Mouse (Mus musculus) ES-Bruce4 (cell line): ENCODE data around the gene Gm28230. TPM values are rescaled to one million over a fixed set of nuclear protein-coding genes. Genes with fewer than 3 reads are reported as not detected.

Experiments used
- H3K27ac ChIP-seq: 2 replicates; pipeline ENCODE4 v1.5.1; 2012; ENCODE audit warnings: low read length, inconsistent platforms; ENCODE audit not compliant: insufficient read depth
- H3K27me3 ChIP-seq: 2 replicates; pipeline ENCODE4 v1.6.1; 2012; ENCODE audit warnings: mild to moderate bottlenecking, low read length, inconsistent platforms; ENCODE audit not compliant: control insufficient read depth, poor library complexity, insufficient read depth, severe bottlenecking
- H3K36me3 ChIP-seq: 2 replicates; pipeline ENCODE4 v1.6.1; 2012; ENCODE audit warnings: inconsistent platforms, mild to moderate bottlenecking, low read length, moderate library complexity; ENCODE audit not compliant: control insufficient read depth, poor library complexity, insufficient read depth, severe bottlenecking
- H3K4me1 ChIP-seq: one replicate; pipeline ENCODE4 v1.8.1; 2011; ENCODE audit warnings: low read length; ENCODE audit not compliant: control insufficient read depth, insufficient read depth
- H3K4me3 ChIP-seq: 2 replicates; pipeline ENCODE4 v1.5.1; 2011; ENCODE audit warnings: low read depth, mild to moderate bottlenecking, low read length
- H3K9ac ChIP-seq: 2 replicates; pipeline ENCODE4 v1.6.1; 2012; ENCODE audit warnings: low read depth, mild to moderate bottlenecking, inconsistent platforms; ENCODE audit not compliant: poor library complexity, severe bottlenecking
- H3K9me3 ChIP-seq: replicated peaks from 2 replicates; pipeline ENCODE4 v1.6.1; 2012; ENCODE audit warnings: mild to moderate bottlenecking, low read length, inconsistent platforms; ENCODE audit not compliant: control insufficient read depth, poor library complexity, insufficient read depth, severe bottlenecking
- CTCF ChIP-seq: IDR thresholded peaks from one replicate; pipeline ENCODE4 v1.8.1; 2011; ENCODE audit warnings: low read depth, low read length
- EP300 ChIP-seq: IDR thresholded peaks from 2 replicates; pipeline ENCODE4 v1.6.1; 2011; ENCODE audit warnings: low read depth, low read length; ENCODE audit not compliant: insufficient read depth
- POLR2A ChIP-seq: IDR thresholded peaks from one replicate; pipeline ENCODE4 v1.8.1; 2011; ENCODE audit warnings: low read length; ENCODE audit not compliant: insufficient read depth
- polyA plus RNA-seq: library from polyadenylated mRNA; stranded (reverse); fragments of >200 nt; gene quantifications from 2 replicates; pipeline ENCODE4 v1.2.4, GENCODE M21; 2011; ENCODE audit warnings: low read depth; ENCODE audit not compliant: missing spikeins, insufficient read depth, insufficient read length

Gm28230 gene
- polyA plus RNA-seq, 1 experiment: not detected

- no peak overlapping the region for H3K4me3 ChIP-seq
- no peak for TF ChIP-seq EP300
- no peak for TF ChIP-seq POLR2A
- TF ChIP-seq CTCF: no peak
- peaks cover 69% of the 10 kb centered on the region for H3K27me3 ChIP-seq
- H3K27ac ChIP-seq: no peak overlapping the region
- H3K4me1 ChIP-seq: no peaks in the 10 kb centered on the region
- H3K9me3 ChIP-seq: no peaks in the 10 kb centered on the region
- no peak overlapping the region for H3K9ac ChIP-seq
- H3K36me3 ChIP-seq: no peaks in the 10 kb centered on the region
Measured at GRCm38 (mm10) chr2:74734996-74735811, 8.7 kb downstream of the Gm28230 start.

- Histone ChIP-seq H3K27ac (no peak overlapping the region), H3K9ac (no peak overlapping the region), H3K27me3 (peaks cover 67% of the 10 kb centered on the region), H3K4me1 (no peaks in the 10 kb centered on the region), H3K36me3 (no peaks in the 10 kb centered on the region), H3K9me3 (no peaks in the 10 kb centered on the region), H3K4me3 (no peak overlapping the region)
- TF ChIP-seq POLR2A (no peak), EP300 (no peak), CTCF (no peak)
Measured at GRCm38 (mm10) chr2:74735851-74736687, 9.5 kb downstream of the Gm28230 start.

- H3K9ac ChIP-seq: no peak overlapping the region
- H3K9me3 ChIP-seq: no peaks in the 10 kb centered on the region
- no peak overlapping the region for H3K4me3 ChIP-seq
- no peaks in the 10 kb centered on the region for H3K4me1 ChIP-seq
- H3K36me3 ChIP-seq: no peaks in the 10 kb centered on the region
- no peak overlapping the region for H3K27ac ChIP-seq
- H3K27me3 ChIP-seq: peaks cover 69% of the 10 kb centered on the region
- TF ChIP-seq POLR2A: no peak
- no peak for TF ChIP-seq CTCF
- no peak for TF ChIP-seq EP300
Measured at GRCm38 (mm10) chr2:74736688-74737577, 10.4 kb downstream of the Gm28230 start.

GRCm38 (mm10) chr2:74737578-74738070 is 11.1 kb downstream of the Gm28230 start:
- Histone ChIP-seq H3K4me1 (no peaks in the 10 kb centered on the region), H3K27ac (no peak overlapping the region), H3K9me3 (no peaks in the 10 kb centered on the region), H3K36me3 (no peaks in the 10 kb centered on the region), H3K27me3 (peaks cover 66% of the 10 kb centered on the region), H3K4me3 (no peak overlapping the region), H3K9ac (no peak overlapping the region)
- TF ChIP-seq CTCF (no peak), EP300 (no peak), POLR2A (no peak)

- Histone ChIP-seq H3K9me3 (no peaks in the 10 kb centered on the region), H3K36me3 (no peaks in the 10 kb centered on the region), H3K4me3 (no peak overlapping the region), H3K27me3 (peaks cover 63% of the 10 kb centered on the region), H3K27ac (no peak overlapping the region), H3K4me1 (no peaks in the 10 kb centered on the region), H3K9ac (no peak overlapping the region)
- TF ChIP-seq EP300: no peak
- TF ChIP-seq POLR2A: no peak
- TF ChIP-seq CTCF: no peak
Measured at GRCm38 (mm10) chr2:74738623-74739475, 12.3 kb downstream of the Gm28230 start.
